Mouse (Mus musculus): ENCODE data around the gene Hoxd4.

Gene Hoxd4

GRCm38 (mm10) chr2:74679596-74679971 lies 32.1 kb upstream of the Hoxd4 start:
- DNase-seq (ENCODE audit: low read depth, low spot score): no peak

GRCm38 (mm10) chr2:74679980-74680379 lies 31.7 kb upstream of the Hoxd4 start:
- DNase-seq (ENCODE audit: low read depth, low spot score): no peak

- DNase-seq (ENCODE audit: low read depth, low spot score): no peak
Measured at GRCm38 (mm10) chr2:74680561-74681398, 30.9 kb upstream of the Hoxd4 start.

- no peak for DNase-seq (ENCODE audit: low read depth, low spot score)
Measured at GRCm38 (mm10) chr2:74681594-74682531, 29.9 kb upstream of the Hoxd4 start.

GRCm38 (mm10) chr2:74682796-74683195 lies 28.9 kb upstream of the Hoxd4 start:
- no peak for DNase-seq (ENCODE audit: low read depth, low spot score)

GRCm38 (mm10) chr2:74683471-74683951 lies 28.2 kb upstream of the Hoxd4 start:
- DNase-seq (ENCODE audit: low read depth, low spot score): no peak

GRCm38 (mm10) chr2:74684106-74684505 lies 27.6 kb upstream of the Hoxd4 start:
- DNase-seq (ENCODE audit: low read depth, low spot score): no peak

GRCm38 (mm10) chr2:74685059-74685603 lies 26.6 kb upstream of the Hoxd4 start:
- no peak for DNase-seq (ENCODE audit: low read depth, low spot score)

GRCm38 (mm10) chr2:74686301-74686987 lies 25.3 kb upstream of the Hoxd4 start:
- no peak for DNase-seq (ENCODE audit: low read depth, low spot score)

GRCm38 (mm10) chr2:74686988-74687697 lies 24.6 kb upstream of the Hoxd4 start:
- DNase-seq (ENCODE audit: low read depth, low spot score): no peak

GRCm38 (mm10) chr2:74687698-74688555 lies 23.8 kb upstream of the Hoxd4 start:
- no peak for DNase-seq (ENCODE audit: low read depth, low spot score)

GRCm38 (mm10) chr2:74688795-74689573 lies 22.7 kb upstream of the Hoxd4 start:
- no peak for DNase-seq (ENCODE audit: low read depth, low spot score)

- no peak for DNase-seq (ENCODE audit: low read depth, low spot score)
Measured at GRCm38 (mm10) chr2:74689574-74690337, 22.0 kb upstream of the Hoxd4 start.

- DNase-seq (ENCODE audit: low read depth, low spot score): no peak
Measured at GRCm38 (mm10) chr2:74690338-74690716, 21.4 kb upstream of the Hoxd4 start.

GRCm38 (mm10) chr2:74691022-74691951 lies 20.4 kb upstream of the Hoxd4 start, which contains the start of gene Hoxd10:
Hoxd10 (plus strand) TSS chr2:74691924.
- DNase-seq (ENCODE audit: low read depth, low spot score): no peak

GRCm38 (mm10) chr2:74691995-74692807 lies 19.5 kb upstream of the Hoxd4 start:
- DNase-seq (ENCODE audit: low read depth, low spot score): no peak
